Mouse (Mus musculus) megakaryocyte, embryonic 14.5 days (primary cell): ENCODE measurements around the gene Gm11563.

Experiments
- FLI1 ChIP-seq: IDR thresholded peaks from 2 replicates; pipeline ENCODE4 v1.6.1; 2012; ENCODE audit warnings: low read length, inconsistent platforms, mixed read lengths
- GATA1 ChIP-seq: IDR thresholded peaks from 3 replicates; pipeline ENCODE4 v1.6.1; 2012; ENCODE audit warnings: mixed read lengths, low read length, inconsistent platforms, borderline replicate concordance

- no peak for TF ChIP-seq GATA1
- no peak for TF ChIP-seq FLI1
Measured at GRCm38 (mm10) chr11:99630890-99631289, 27.9 kb downstream of the Gm11563 start.
